Mouse (Mus musculus) adrenal gland (tissue): ENCODE data around the gene Cbx5.

Experiments
- intact Hi-C: fragments of 180-260 bp; cut with DNase I; formaldehyde crosslinking; loops from one replicate; pipeline ENCODE4 v1.15.1; 2025
- microRNA-seq, 2 experiments: library from miRNA; unstranded; fragments of <30 nt; microRNA quantifications; one replicate each; pipeline ENCODE4; 2019

The Cbx5 gene

GRCm38 (mm10) chr15:103146627-103147421, 92.8 kb downstream of the Cbx5 start:
- intact Hi-C loops = no loop called here

- intact Hi-C loops = no loop called here
Observed at GRCm38 (mm10) chr15:103145635-103146299, 93.8 kb downstream of the Cbx5 start.

- intact Hi-C loops = no loop called here
Observed at GRCm38 (mm10) chr15:103144176-103144575, 95.4 kb downstream of the Cbx5 start.

Small RNA genes within 50 kb of the gene (microRNA-seq; reads per million reads assigned to microRNA genes)
- 68.4 to 76.4 reads per million in 2 experiments for gene Mir148b
